Mouse (Mus musculus) bone marrow macrophage, adult 2 months (primary cell): ENCODE results near the gene Rnf215.

ENCODE experiments used
- CTCF ChIP-seq: IDR thresholded peaks from 2 replicates; pipeline ENCODE4 v1.5.1; 2012; ENCODE audit warnings: low read depth, mild to moderate bottlenecking, low read length, moderate library complexity
- POLR2A ChIP-seq: IDR thresholded peaks from 2 replicates; pipeline ENCODE4 v1.6.1; 2012; ENCODE audit warnings: mild to moderate bottlenecking, low read depth, low read length, borderline replicate concordance

GRCm38 (mm10) chr11:4122226-4122625 is 12.8 kb upstream of the Rnf215 start:
- TF ChIP-seq CTCF = no peak
- no peak for TF ChIP-seq POLR2A
